21 mouse cellular contexts compared by ENCODE assay signal in genomic region chr2:140202573-140202972, GRCm38 (mm10). TPM values are rescaled to one million over a fixed set of nuclear protein-coding genes. Genes with fewer than 3 reads are reported as not detected.
DNase-seq lines count a peak whose midpoint lies in the region; ATAC-seq and TF ChIP-seq lines count a peak whose summit lies in the region.
"Had no signal": no experiment of that assay in that cellular context is flagged by ENCODE, and none has a peak within 500 bp of the region (broad histone marks: within the 10 kb centered on the region; RNA-seq: fewer than 3 reads in every experiment).

No protein-coding gene starts in this region.

- no peak overlapping the region for H3K9ac ChIP-seq in heart, embryonic 14.5 days (ENCODE audit: low read length)
- H3K9ac ChIP-seq: embryonic facial prominence, embryonic 13.5 days; forebrain, embryonic 13.5 days had no signal

- no peak for TF ChIP-seq POLR2A in olfactory bulb, adult 2 months (IDR thresholded peaks at IDR 0.05; ENCODE audit: insufficient read depth, low read depth, low read length)
- TF ChIP-seq POLR2A in thymus, adult 2 months (IDR thresholded peaks at IDR 0.05; ENCODE audit: control insufficient read depth, extremely low read depth, insufficient read depth, low read length, poor library complexity) = no peak

- H3K4me1 ChIP-seq in heart, embryonic 14.5 days (ENCODE audit: control insufficient read depth in 2 of 2, insufficient read depth in 2 of 2, low read length in 2 of 2) = no peaks in the 10 kb centered on the region
- peaks cover 5% of the 10 kb centered on the region for H3K4me1 ChIP-seq in olfactory bulb, adult 2 months (ENCODE audit: control insufficient read depth, insufficient read depth, low read length)
- no peaks in the 10 kb centered on the region for H3K4me1 ChIP-seq in thymus, adult 2 months (replicated peaks; ENCODE audit: control insufficient read depth, insufficient read depth, low read length)
- H3K4me1 ChIP-seq: embryonic facial prominence, embryonic 13.5 days; forebrain, embryonic 13.5 days had no signal

- TF ChIP-seq CTCF in olfactory bulb, adult 2 months (IDR thresholded peaks at IDR 0.05; ENCODE audit: insufficient read depth, low read depth, low read length) = no peak
- no peak for TF ChIP-seq CTCF in thymus, adult 2 months (IDR thresholded peaks at IDR 0.05; ENCODE audit: borderline replicate concordance, control insufficient read depth, extremely low read depth, insufficient read depth, low read length, poor library complexity)

- no peaks in the 10 kb centered on the region for H3K9me3 ChIP-seq in heart, embryonic 14.5 days (ENCODE audit: control insufficient read depth, low read length)
- H3K9me3 ChIP-seq: embryonic facial prominence, embryonic 13.5 days; forebrain, embryonic 13.5 days had no signal

- no peaks in the 10 kb centered on the region for H3K27me3 ChIP-seq in heart, embryonic 14.5 days (ENCODE audit: control insufficient read depth, insufficient read depth, low read length)
- no peaks in the 10 kb centered on the region for H3K27me3 ChIP-seq in thymus, adult 2 months (ENCODE audit: control insufficient read depth, insufficient read depth, low read length)
- H3K27me3 ChIP-seq: embryonic facial prominence, embryonic 13.5 days; forebrain, embryonic 13.5 days had no signal

- peaks cover 52% of the 10 kb centered on the region for H3K36me3 ChIP-seq in heart, embryonic 14.5 days (ENCODE audit: control insufficient read depth, insufficient read depth, low read length)
- H3K36me3 ChIP-seq in thymus, adult 2 months (ENCODE audit: control insufficient read depth, insufficient read depth, low read length) = peaks cover 10% of the 10 kb centered on the region

- WGBS in heart, embryonic 14.5 days = 25% methylated on average over 5 of the region's 5 CpGs
- 50% methylated on average over 5 of the region's 5 CpGs for WGBS in olfactory bulb, adult 2 months
- WGBS in thymus, adult 2 months = 93% methylated on average over 5 of the region's 5 CpGs

- peak; percentile 71 for ATAC-seq in heart, embryonic 14.5 days (ENCODE audit: insufficient number of reproducible peaks, insufficient read depth, low FRiP score, low read depth)
- ATAC-seq: CD4-positive, CD25-positive, alpha-beta regulatory T cell, adult 4 months; forebrain, embryonic 13.5 days; hindbrain, embryonic 16.5 days had no signal

- intact Hi-C loops in left cerebral cortex, postnatal 4 days (cut with DNase I) = no loop called here
- intact Hi-C loops in gastrocnemius, postnatal 14 days (cut with DNase I; ENCODE audit: low total_unique reads) = no loop called here

- peak overlapping the region in 1 of 2 experiments; percentile 9; a peak in 2 of 4 replicates for H3K4me3 ChIP-seq in heart, embryonic 14.5 days (ENCODE audit: control insufficient read depth in 1 of 2, insufficient read depth in 1 of 2, low read depth in 1 of 2, low read length in 2 of 2)
- no peak overlapping the region for H3K4me3 ChIP-seq in olfactory bulb, adult 2 months (ENCODE audit: insufficient read depth, low read depth, low read length)
- H3K4me3 ChIP-seq in thymus, adult 2 months (ENCODE audit: control insufficient read depth, insufficient read depth, low read length) = no peak overlapping the region
- H3K4me3 ChIP-seq: embryonic facial prominence, embryonic 13.5 days; forebrain, embryonic 13.5 days had no signal

- peak overlapping the region; percentile 76 to 78 for H3K27ac ChIP-seq in heart, embryonic 14.5 days (replicated peaks in 1 of 2; ENCODE audit: control insufficient read depth in 1 of 2, insufficient read depth in 1 of 2, low read depth in 2 of 2, low read length in 2 of 2)
- H3K27ac ChIP-seq in olfactory bulb, adult 2 months (ENCODE audit: insufficient read depth, low read depth, low read length) = peak overlapping the region; percentile 64
- no peak overlapping the region for H3K27ac ChIP-seq in thymus, adult 2 months (ENCODE audit: control insufficient read depth, insufficient read depth, low read length)
- H3K27ac ChIP-seq: embryonic facial prominence, embryonic 13.5 days; forebrain, embryonic 13.5 days; macrophage had no signal

- H3K4me2 ChIP-seq in heart, embryonic 14.5 days (ENCODE audit: low read length) = peak overlapping the region; percentile 50
- H3K4me2 ChIP-seq: embryonic facial prominence, embryonic 13.5 days; forebrain, embryonic 13.5 days had no signal

- peak; percentile 24 for DNase-seq in left cerebral cortex, adult 11 months (ENCODE audit: low spot score)
- DNase-seq in left cerebral cortex, postnatal 4 days = no peak
- peak; percentile 6 for DNase-seq in gonadal fat pad, adult 2 months (ENCODE audit: low read depth)
- no peak for DNase-seq in thymus, adult 2 months
- DNase-seq in gastrocnemius, postnatal 14 days = no peak
- DNase-seq in urinary bladder, postnatal 36 days (ENCODE audit: low spot score in 2 of 2) = no peak
- DNase-seq: cerebellum, postnatal 14 days; gastrocnemius, postnatal 36 days; layer of hippocampus, postnatal 36 days; spleen, adult 18-20 months had no signal

RNA-seq across cellular contexts. Expression of gene Ndufaf5, which starts 32.1 kb away (rescaled TPM):
- 10 to 100 TPM; 50.1 to 55.1 TPM for total RNA-seq in left cerebral cortex, postnatal 4 days (2021)
- 4.0 and 5.0 TPM in 2 replicates for polyA plus RNA-seq in gonadal fat pad, adult 2 months (2012; rRNA removed)
- 36.1 and 39.0 TPM in 2 replicates for polyA plus RNA-seq in heart, embryonic 14.5 days (2014; fragmentation: Nextera tagmentation; extraction: Ambion mirVana)
- polyA plus RNA-seq in olfactory bulb, adult 2 months (2012; ENCODE audit: insufficient read depth, insufficient read length, low replicate concordance, missing spikeins) = not detected in 2 replicates
- 4.7 and 5.8 TPM in 2 replicates for polyA plus RNA-seq in thymus, adult 2 months (2012; rRNA removed)
- total RNA-seq in gastrocnemius, postnatal 14 days (2021) = 10 to 100 TPM; 24.9 to 27.2 TPM

RNA-seq across cellular contexts. Expression of gene Esf1, which starts 32.2 kb away (rescaled TPM):
- total RNA-seq in left cerebral cortex, postnatal 4 days (2021) = 10 to 100 TPM; 18.7 to 19.3 TPM
- polyA plus RNA-seq in gonadal fat pad, adult 2 months (2012; rRNA removed) = 0.65 and 1.5 TPM in 2 replicates
- 14.7 and 15.6 TPM in 2 replicates for polyA plus RNA-seq in heart, embryonic 14.5 days (2014; fragmentation: Nextera tagmentation; extraction: Ambion mirVana)
- polyA plus RNA-seq in olfactory bulb, adult 2 months (2012; ENCODE audit: insufficient read depth, insufficient read length, low replicate concordance, missing spikeins) = not detected in 2 replicates
- 0.87 and 1.7 TPM in 2 replicates for polyA plus RNA-seq in thymus, adult 2 months (2012; rRNA removed)
- 10 to 100 TPM; 11.7 to 12.9 TPM for total RNA-seq in gastrocnemius, postnatal 14 days (2021)

RNA-seq across cellular contexts. Expression of gene Gm17374, which starts 50.7 kb away (rescaled TPM):
- not detected for total RNA-seq in left cerebral cortex, postnatal 4 days (2021)
- polyA plus RNA-seq in gonadal fat pad, adult 2 months (2012; rRNA removed) = not detected in 2 replicates
- not detected in 2 replicates for polyA plus RNA-seq in heart, embryonic 14.5 days (2014; fragmentation: Nextera tagmentation; extraction: Ambion mirVana)
- not detected in 2 replicates for polyA plus RNA-seq in olfactory bulb, adult 2 months (2012; ENCODE audit: insufficient read depth, insufficient read length, low replicate concordance, missing spikeins)
- not detected in 2 replicates for polyA plus RNA-seq in thymus, adult 2 months (2012; rRNA removed)
- total RNA-seq in gastrocnemius, postnatal 14 days (2021) = not detected
- total RNA-seq: gastrocnemius, postnatal 36 days; layer of hippocampus, postnatal 36 days; liver, adult 2 months; monocyte, adult 5-6 weeks; neutrophil, adult 5-6 weeks had no signal
- polyA plus RNA-seq: CD4-positive, CD25-positive, alpha-beta regulatory T cell, adult 4 months; embryonic facial prominence, embryonic 13.5 days; forebrain, embryonic 13.5 days; hindbrain, embryonic 16.5 days; kidney, embryonic 14.5 days; liver, adult 2 months; macrophage had no signal

Comparison
In these comparisons a context has a peak if more than half of its experiments do, and no peak if none do; other contexts are left out.
1. DNase-seq: peak in left cerebral cortex, adult 11 months (single experiment) and gonadal fat pad, adult 2 months (single experiment); none in left cerebral cortex, postnatal 4 days (single experiment), thymus, adult 2 months (single experiment), gastrocnemius, postnatal 14 days (single experiment) and urinary bladder, postnatal 36 days (0 of 2).